Mouse (Mus musculus) lung, adult 2 months (tissue): ENCODE results near the gene Olfr1369-ps1.

Source experiments
- CTCF ChIP-seq: fragments of 200-500 bp; IDR thresholded peaks from 2 replicates; pipeline ENCODE4 v1.5.1; 2011; ENCODE audit warnings: mild to moderate bottlenecking, low read length, control low read depth; ENCODE audit not compliant: insufficient read depth
- POLR2A ChIP-seq: fragments of 200-500 bp; IDR thresholded peaks from 2 replicates; pipeline ENCODE4 v1.6.1; 2011; ENCODE audit warnings: low read depth, mild to moderate bottlenecking, control low read depth, low read length, borderline replicate concordance; ENCODE audit errors: extremely low read depth

DNA sequence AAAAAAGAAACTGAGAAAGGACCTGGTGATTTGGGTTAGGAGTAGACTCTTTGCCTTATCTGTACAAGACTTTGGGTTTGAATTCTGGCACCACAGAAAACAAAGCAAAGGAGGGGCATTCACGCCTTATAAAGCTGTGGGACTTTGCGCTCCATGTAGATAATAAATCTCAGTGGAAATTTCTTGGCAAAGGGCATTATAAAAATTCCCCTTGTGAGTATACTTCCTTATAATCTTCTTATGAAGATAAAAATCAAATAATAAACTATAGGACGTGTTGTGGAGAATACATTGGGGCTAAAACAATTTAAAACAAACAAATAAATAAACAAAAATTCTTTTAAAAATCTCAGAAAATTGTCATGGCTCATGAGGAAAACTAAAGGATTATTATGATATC is 36.4 kb upstream of the Olfr1369-ps1 start, which contains the start of gene Olfr1370:
- TF ChIP-seq CTCF (no peak), POLR2A (no peak)
